Mouse (Mus musculus) spleen, adult 2 months (tissue): ENCODE data around the gene Grin2c.

ENCODE experiments used
- CTCF ChIP-seq: fragments of 200-500 bp; IDR thresholded peaks from 2 replicates; pipeline ENCODE4 v1.5.1; 2011; ENCODE audit warnings: mild to moderate bottlenecking, inconsistent platforms; ENCODE audit not compliant: insufficient read depth, insufficient read length, insufficient replicate concordance; ENCODE audit errors: extremely low read depth
- POLR2A ChIP-seq: fragments of 200-500 bp; IDR thresholded peaks from 2 replicates; pipeline ENCODE4 v1.6.1; 2011; ENCODE audit warnings: low read depth, low read length, inconsistent platforms

GRCm38 (mm10) chr11:115225301-115225700, 41.7 kb downstream of the Grin2c start:
- TF ChIP-seq CTCF, result no peak
- TF ChIP-seq POLR2A, result no peak
